Mouse (Mus musculus): ENCODE measurements around the gene 9530077C05Rik. TPM values are rescaled to one million over a fixed set of nuclear protein-coding genes. Genes with fewer than 3 reads are reported as not detected.

9530077C05Rik gene
- total RNA-seq (2014; rRNA removed) (13.8 and 15.5 TPM in 2 replicates), polyA plus RNA-seq (2015; fragmentation: Nextera tagmentation; extraction: Ambion mirVana) (15.0 and 16.8 TPM in 2 replicates)

DNA sequence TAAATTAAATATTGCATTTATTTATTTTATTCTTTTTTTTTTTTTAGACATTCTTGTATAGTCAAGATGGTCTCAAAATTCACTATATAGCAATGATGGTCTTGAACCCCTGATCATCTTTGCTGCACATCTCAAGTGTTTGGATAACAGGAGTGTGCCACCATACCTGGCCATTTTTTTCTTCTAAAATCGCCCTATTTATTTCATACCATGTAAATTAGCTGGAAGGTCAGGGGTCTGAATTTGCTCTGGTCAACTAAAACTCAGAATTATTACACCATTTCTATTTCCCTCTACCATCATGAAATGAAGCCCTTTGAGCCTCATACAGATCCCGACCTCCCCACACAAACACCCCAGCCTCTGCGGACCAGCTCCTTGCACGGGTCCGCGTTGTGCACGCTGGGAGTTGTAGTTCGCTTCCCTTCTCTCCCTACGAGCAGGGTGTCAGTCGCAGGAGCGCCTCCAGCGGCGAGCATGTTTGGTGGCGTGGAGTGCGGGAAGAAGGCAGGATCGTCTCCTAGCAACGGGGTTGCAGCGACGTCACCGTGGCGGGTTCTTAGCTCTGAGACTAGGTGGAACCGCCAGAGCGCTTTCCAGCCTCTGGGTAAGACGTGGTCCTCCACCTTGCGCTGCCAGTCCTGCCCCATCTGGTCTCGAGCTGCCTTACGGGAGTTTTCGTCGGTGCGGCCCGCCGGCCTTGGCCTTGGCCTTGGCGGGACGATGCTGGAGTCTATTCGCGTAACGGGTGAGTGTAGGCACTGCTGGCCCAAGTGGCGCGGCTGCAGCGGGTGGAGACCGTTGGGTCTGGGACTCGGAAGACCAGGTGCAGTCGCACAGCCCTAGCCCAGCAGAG is at the start of gene 9530077C05Rik:
9530077C05Rik (plus strand) TSS at position 512 of the 856 bp plus-strand sequence.
- peak within 1 kb of the TSS; percentile 70 for H3K4me3 ChIP-seq (ENCODE audit: low read length)
- no peaks in the 10 kb centered on the region for H3K36me3 ChIP-seq (ENCODE audit: insufficient read depth, low read length)
- peaks cover 3% of the 10 kb centered on the region; the same call in 1 of the 2 replicates for H3K4me1 ChIP-seq (ENCODE audit: insufficient read depth, low read length)
- 1% methylated on average over 43 of the region's 43 CpGs for WGBS
- H3K9me3 ChIP-seq (ENCODE audit: low read length): no peaks in the 10 kb centered on the region
- peak; percentile 98 for DNase-seq (ENCODE audit: low spot score)
- H3K9ac ChIP-seq (replicated peaks; ENCODE audit: low read length): peak within 1 kb of the TSS; percentile 68
- H3K4me2 ChIP-seq (ENCODE audit: low read depth, low read length): peak within 1 kb of the TSS; percentile 75
- H3K27me3 ChIP-seq (ENCODE audit: insufficient read depth, low read length): no peaks in the 10 kb centered on the region
- peak; percentile 95 for TF ChIP-seq CTCF (IDR thresholded peaks at IDR 0.05; ENCODE audit: low read depth)
- H3K27ac ChIP-seq: peak within 1 kb of the TSS; percentile 79
- peak; percentile 99 for ATAC-seq

DNA sequence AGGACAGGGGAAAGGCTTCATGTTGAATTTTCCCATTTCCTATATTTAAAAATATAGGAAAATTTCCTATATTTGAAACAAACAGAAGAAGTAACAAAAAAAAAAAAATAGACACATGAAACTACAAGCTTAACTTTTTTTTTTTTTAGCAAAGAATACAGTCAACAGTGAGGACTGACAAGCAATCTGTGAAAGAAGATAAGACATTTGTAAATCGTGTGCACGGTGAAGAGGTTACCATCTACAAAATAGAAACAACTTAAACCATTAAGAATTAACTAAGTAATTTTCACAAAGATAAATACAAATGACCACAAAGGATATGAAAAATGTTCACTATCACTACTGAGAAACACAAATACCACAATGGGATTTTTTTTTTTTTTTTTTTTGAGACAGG is 45.1 kb upstream of the 9530077C05Rik start:
- Histone ChIP-seq H3K36me3 (ENCODE audit: insufficient read depth, low read length) (no peaks in the 10 kb centered on the region), H3K4me3 (ENCODE audit: low read length) (no peak overlapping the region), H3K4me2 (ENCODE audit: low read depth, low read length) (no peak overlapping the region), H3K27me3 (ENCODE audit: insufficient read depth, low read length) (no peaks in the 10 kb centered on the region), H3K4me1 (ENCODE audit: insufficient read depth, low read length) (no peaks in the 10 kb centered on the region), H3K9ac (replicated peaks; ENCODE audit: low read length) (no peak overlapping the region), H3K27ac (no peak overlapping the region), H3K9me3 (ENCODE audit: low read length) (no peaks in the 10 kb centered on the region)
- no peak for TF ChIP-seq CTCF (IDR thresholded peaks at IDR 0.05; ENCODE audit: low read depth)
- ATAC-seq (no peak), DNase-seq (ENCODE audit: low spot score) (no peak)
- WGBS: 93% methylated on average over 2 of the region's 2 CpGs

DNA sequence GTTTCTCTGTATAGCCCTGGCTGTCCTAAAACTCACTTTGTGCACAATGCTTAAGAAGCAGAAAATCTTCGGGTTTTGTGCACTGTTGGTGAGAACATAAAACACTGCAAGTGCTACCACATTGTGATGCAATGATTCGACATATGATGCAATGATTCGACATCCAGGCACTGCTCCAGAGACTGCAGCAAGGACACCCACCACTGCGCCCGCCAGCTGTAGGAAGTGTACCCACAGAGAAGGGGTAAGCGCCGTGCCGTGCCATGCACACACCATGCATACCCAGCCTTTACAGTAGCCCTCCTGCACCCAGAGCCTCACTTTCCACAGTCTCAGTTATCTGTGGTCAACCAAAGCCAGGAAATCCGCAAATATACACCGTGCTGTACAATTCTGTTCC is 44.7 kb upstream of the 9530077C05Rik start:
- no peak for ATAC-seq
- Histone ChIP-seq H3K4me2 (ENCODE audit: low read depth, low read length) (no peak overlapping the region), H3K9ac (replicated peaks; ENCODE audit: low read length) (no peak overlapping the region), H3K27me3 (ENCODE audit: insufficient read depth, low read length) (no peaks in the 10 kb centered on the region), H3K27ac (no peak overlapping the region), H3K9me3 (ENCODE audit: low read length) (no peaks in the 10 kb centered on the region), H3K4me3 (ENCODE audit: low read length) (no peak overlapping the region), H3K36me3 (ENCODE audit: insufficient read depth, low read length) (no peaks in the 10 kb centered on the region), H3K4me1 (ENCODE audit: insufficient read depth, low read length) (no peaks in the 10 kb centered on the region)
- DNase-seq (ENCODE audit: low spot score): no peak
- WGBS: 92% methylated on average over 10 of the region's 10 CpGs
- no peak for TF ChIP-seq CTCF (IDR thresholded peaks at IDR 0.05; ENCODE audit: low read depth)

DNA sequence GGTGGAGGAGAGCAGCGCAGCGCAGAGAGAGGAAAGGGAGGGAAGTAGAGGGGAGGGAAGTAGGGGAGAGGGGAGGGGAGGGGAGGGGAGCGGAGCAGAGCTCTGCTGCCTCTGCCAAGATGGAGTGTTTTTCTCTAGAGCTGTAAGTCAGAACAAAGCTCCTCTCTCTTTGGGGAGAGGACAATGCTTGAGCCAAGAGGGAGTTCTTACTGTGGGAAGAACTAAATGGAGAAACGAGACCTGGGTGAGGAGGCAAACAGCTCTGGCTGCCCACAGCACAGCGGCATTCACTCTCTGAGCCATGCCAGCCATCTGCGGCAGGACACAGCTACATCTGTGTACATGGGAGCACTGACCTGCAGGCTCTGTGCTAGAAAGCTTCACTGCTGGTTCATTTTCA is 43.3 kb upstream of the 9530077C05Rik start:
- H3K27ac ChIP-seq: no peak overlapping the region; the same call in 1 of the 2 replicates

DNA sequence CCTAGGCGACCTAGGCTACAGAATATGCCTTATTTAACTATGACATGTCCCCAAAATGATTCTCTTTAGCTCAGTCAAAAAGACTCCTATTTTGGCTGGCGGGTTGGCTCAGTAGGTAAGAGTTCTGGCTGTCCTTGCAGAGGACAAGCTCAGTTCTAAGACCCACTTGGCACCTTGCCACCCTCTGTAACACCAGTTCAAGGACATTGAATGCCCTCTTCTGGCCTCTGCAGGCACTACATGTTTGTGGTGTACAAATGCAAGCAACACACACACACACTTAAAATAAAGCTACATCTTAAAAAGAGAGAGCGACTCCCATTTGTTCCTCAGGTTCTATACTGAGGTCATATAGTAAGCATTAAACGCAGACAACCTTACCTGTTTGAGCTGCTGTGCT is 38.6 kb upstream of the 9530077C05Rik start:
- Histone ChIP-seq H3K27ac (no peak overlapping the region), H3K9ac (replicated peaks; ENCODE audit: low read length) (no peak overlapping the region), H3K4me3 (ENCODE audit: low read length) (no peak overlapping the region), H3K4me2 (ENCODE audit: low read depth, low read length) (no peak overlapping the region), H3K27me3 (ENCODE audit: insufficient read depth, low read length) (no peaks in the 10 kb centered on the region), H3K9me3 (ENCODE audit: low read length) (no peaks in the 10 kb centered on the region), H3K4me1 (ENCODE audit: insufficient read depth, low read length) (no peaks in the 10 kb centered on the region), H3K36me3 (ENCODE audit: insufficient read depth, low read length) (no peaks in the 10 kb centered on the region)
- DNase-seq (ENCODE audit: low spot score): peak; percentile 32
- peak; percentile 34 for TF ChIP-seq CTCF (IDR thresholded peaks at IDR 0.05; ENCODE audit: low read depth)
- WGBS: 97% methylated on average over 4 of the region's 4 CpGs
- ATAC-seq: no peak

More for the DNA sequence above, 43.3 kb upstream of the 9530077C05Rik start:
- Histone ChIP-seq H3K9me3 (ENCODE audit: low read length) (no peaks in the 10 kb centered on the region), H3K4me2 (ENCODE audit: low read depth, low read length) (0 out of 2 replicates have a peak overlapping the region, but pooled peaks have one; percentile 1), H3K4me1 (ENCODE audit: insufficient read depth, low read length) (no peaks in the 10 kb centered on the region), H3K27me3 (ENCODE audit: insufficient read depth, low read length) (no peaks in the 10 kb centered on the region), H3K4me3 (ENCODE audit: low read length) (no peak overlapping the region), H3K36me3 (ENCODE audit: insufficient read depth, low read length) (no peaks in the 10 kb centered on the region), H3K9ac (replicated peaks; ENCODE audit: low read length) (no peak overlapping the region)
- TF ChIP-seq CTCF (IDR thresholded peaks at IDR 0.05; ENCODE audit: low read depth): no peak
- WGBS: 64% methylated on average over 6 of the region's 6 CpGs
- peak; percentile 56 for DNase-seq (ENCODE audit: low spot score)
- ATAC-seq: peak; percentile 84

DNA sequence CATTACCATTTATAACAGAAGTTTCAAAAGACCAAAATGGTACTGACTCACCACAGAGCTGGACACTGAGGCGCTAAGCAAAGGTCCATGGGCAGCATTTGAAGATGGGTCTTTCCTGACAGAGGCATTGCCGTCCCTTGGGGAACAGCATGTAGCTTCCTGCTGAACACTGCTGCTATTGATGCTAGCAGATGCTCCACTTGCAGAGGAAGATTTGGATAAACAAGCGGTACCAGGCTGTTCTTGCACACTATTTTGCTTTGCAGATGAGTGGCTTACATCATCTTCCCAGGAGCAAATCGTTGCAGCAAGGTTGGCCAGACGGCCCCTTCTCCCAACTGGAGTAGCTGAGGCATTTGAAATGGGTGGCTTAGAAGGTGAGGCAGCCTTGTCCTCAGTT is 35.2 kb upstream of the 9530077C05Rik start:
- no peak overlapping the region for H3K4me2 ChIP-seq (ENCODE audit: low read depth, low read length)
- no peaks in the 10 kb centered on the region for H3K36me3 ChIP-seq (ENCODE audit: insufficient read depth, low read length)
- WGBS: 74% methylated on average over 5 of the region's 5 CpGs
- H3K27ac ChIP-seq: no peak overlapping the region
- H3K9me3 ChIP-seq (ENCODE audit: low read length): no peaks in the 10 kb centered on the region
- no peaks in the 10 kb centered on the region for H3K4me1 ChIP-seq (ENCODE audit: insufficient read depth, low read length)
- TF ChIP-seq CTCF (IDR thresholded peaks at IDR 0.05; ENCODE audit: low read depth): no peak
- DNase-seq (ENCODE audit: low spot score): peak; percentile 18
- H3K9ac ChIP-seq (replicated peaks; ENCODE audit: low read length): no peak overlapping the region
- no peaks in the 10 kb centered on the region for H3K27me3 ChIP-seq (ENCODE audit: insufficient read depth, low read length)
- no peak for ATAC-seq
- no peak overlapping the region for H3K4me3 ChIP-seq (ENCODE audit: low read length)

DNA sequence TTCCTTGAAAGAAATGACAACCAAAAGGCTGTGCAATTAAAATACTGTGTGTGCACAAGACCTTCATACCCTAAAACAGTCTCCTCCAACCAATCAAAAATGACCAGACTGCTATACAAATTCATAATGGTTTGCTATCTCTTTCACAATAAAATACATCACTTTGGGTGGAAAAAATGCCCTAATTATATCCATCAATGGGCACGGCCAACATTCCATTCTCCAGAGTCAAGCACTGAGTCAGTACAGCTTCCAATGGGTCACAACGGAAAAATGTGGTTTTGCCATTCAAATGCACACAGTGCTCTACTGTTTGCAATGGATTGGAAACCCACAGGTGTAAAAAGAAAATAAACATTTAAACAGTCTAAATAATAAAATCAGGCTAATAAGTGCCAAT is 25.4 kb upstream of the 9530077C05Rik start:
- H3K4me3 ChIP-seq (ENCODE audit: low read length): no peak overlapping the region
- H3K9ac ChIP-seq (replicated peaks; ENCODE audit: low read length): no peak overlapping the region
- H3K4me1 ChIP-seq (ENCODE audit: insufficient read depth, low read length): peaks cover 4% of the 10 kb centered on the region; the same call in 1 of the 2 replicates
- no peaks in the 10 kb centered on the region for H3K36me3 ChIP-seq (ENCODE audit: insufficient read depth, low read length)
- no peak overlapping the region for H3K27ac ChIP-seq
- H3K27me3 ChIP-seq (ENCODE audit: insufficient read depth, low read length): no peaks in the 10 kb centered on the region
- WGBS: 61% methylated on average over 2 of the region's 2 CpGs
- no peak overlapping the region for H3K4me2 ChIP-seq (ENCODE audit: low read depth, low read length)
- no peaks in the 10 kb centered on the region for H3K9me3 ChIP-seq (ENCODE audit: low read length)
- DNase-seq (ENCODE audit: low spot score) (no peak), ATAC-seq (no peak)
- no peak for TF ChIP-seq CTCF (IDR thresholded peaks at IDR 0.05; ENCODE audit: low read depth)

Measured in hindbrain, postnatal 0 days (tissue).